Mouse (Mus musculus): ENCODE measurements around the gene Gimap3.
A peak's percentile ranks its signal among the peaks of the same experiment; 100 is the strongest.

The Gimap3 gene

GRCm38 (mm10) chr6:48770696-48771095, at the start of gene Gimap3:
Gene Gimap3 (minus strand): TSS chr6:48770851.
- no peak for DNase-seq (ENCODE audit: low read depth)

GRCm38 (mm10) chr6:48817815-48818214, 47.2 kb upstream of the Gimap3 start:
- no peak for DNase-seq (ENCODE audit: low read depth)

- no peak for DNase-seq (ENCODE audit: low read depth)
These were observed 44.4 kb upstream of the Gimap3 start for GRCm38 (mm10) chr6:48815013-48815412.

GRCm38 (mm10) chr6:48809494-48810219, 39.0 kb upstream of the Gimap3 start:
- DNase-seq (ENCODE audit: low read depth) = no peak

- DNase-seq (ENCODE audit: low read depth) = no peak
These were observed 36.1 kb upstream of the Gimap3 start for GRCm38 (mm10) chr6:48806746-48807145.

- DNase-seq (ENCODE audit: low read depth) = no peak
These were observed 33.7 kb upstream of the Gimap3 start for GRCm38 (mm10) chr6:48804346-48804745.

- no peak for DNase-seq (ENCODE audit: low read depth)
These were observed 32.9 kb upstream of the Gimap3 start for GRCm38 (mm10) chr6:48803406-48804051.

- DNase-seq (ENCODE audit: low read depth) = no peak
These were observed 31.2 kb upstream of the Gimap3 start for GRCm38 (mm10) chr6:48801897-48802296.

- DNase-seq (ENCODE audit: low read depth) = no peak
These were observed 17.2 kb upstream of the Gimap3 start for GRCm38 (mm10) chr6:48787867-48788266.

GRCm38 (mm10) chr6:48785601-48786000, 14.9 kb upstream of the Gimap3 start:
- DNase-seq (ENCODE audit: low read depth) = no peak

- no peak for DNase-seq (ENCODE audit: low read depth)
These were observed 14.5 kb upstream of the Gimap3 start for GRCm38 (mm10) chr6:48785189-48785588.

GRCm38 (mm10) chr6:48784406-48784805, 13.8 kb upstream of the Gimap3 start:
- DNase-seq (ENCODE audit: low read depth) = no peak

GRCm38 (mm10) chr6:48772030-48772429, 1.4 kb upstream of the Gimap3 start:
- DNase-seq (ENCODE audit: low read depth) = no peak

- no peak for DNase-seq (ENCODE audit: low read depth)
These were observed 1.7 kb downstream of the Gimap3 start for GRCm38 (mm10) chr6:48768933-48769332.

GRCm38 (mm10) chr6:48768178-48768869, 2.3 kb downstream of the Gimap3 start:
- no peak for DNase-seq (ENCODE audit: low read depth)

GRCm38 (mm10) chr6:48764496-48764895, 6.2 kb downstream of the Gimap3 start:
- DNase-seq (ENCODE audit: low read depth) = no peak

GRCm38 (mm10) chr6:48763567-48764270, 6.9 kb downstream of the Gimap3 start:
- no peak for DNase-seq (ENCODE audit: low read depth)

- DNase-seq (ENCODE audit: low read depth) = no peak
These were observed 23.3 kb downstream of the Gimap3 start for GRCm38 (mm10) chr6:48747091-48747966.

- DNase-seq (ENCODE audit: low read depth) = peak; percentile 2
These were observed 24.4 kb downstream of the Gimap3 start, which contains the start of gene Gimap5 for GRCm38 (mm10) chr6:48745959-48746889. Gene Gimap5 (plus strand): TSS chr6:48746197.

- no peak for DNase-seq (ENCODE audit: low read depth)
These were observed 25.2 kb downstream of the Gimap3 start for GRCm38 (mm10) chr6:48745490-48745889.
